Mouse (Mus musculus): Measurements from ENCODE around the gene Taok3. TPM values are rescaled to one million over a fixed set of nuclear protein-coding genes. Genes with fewer than 3 reads are reported as not detected.

Taok3 gene
- total RNA-seq, 2 experiments from 2014 or later = 13.7 to 14.7 TPM

- no peak for DNase-seq (ENCODE audit: low spot score in 2 of 2)
These were observed 3.3 kb upstream of the Taok3 start for GRCm38 (mm10) chr5:117116660-117117059.

GRCm38 (mm10) chr5:117117241-117117640, 2.7 kb upstream of the Taok3 start:
- no peak for DNase-seq (ENCODE audit: low spot score in 2 of 2)

- no peak for DNase-seq (ENCODE audit: low spot score in 2 of 2)
These were observed 2.2 kb upstream of the Taok3 start for GRCm38 (mm10) chr5:117117716-117118115.

- DNase-seq (ENCODE audit: low spot score in 2 of 2) = no peak
These were observed 1.7 kb upstream of the Taok3 start for GRCm38 (mm10) chr5:117118220-117118619.

- no peak for DNase-seq (ENCODE audit: low spot score in 2 of 2)
These were observed 1.1 kb upstream of the Taok3 start for GRCm38 (mm10) chr5:117118850-117119249.

- no peak for DNase-seq (ENCODE audit: low spot score in 2 of 2)
These were observed 849 bp downstream of the Taok3 start for GRCm38 (mm10) chr5:117120489-117121466.

- no peak for DNase-seq (ENCODE audit: low spot score in 2 of 2)
These were observed 1.7 kb downstream of the Taok3 start for GRCm38 (mm10) chr5:117121657-117122056.

- DNase-seq (ENCODE audit: low spot score in 2 of 2) = no peak
These were observed 3.2 kb downstream of the Taok3 start for GRCm38 (mm10) chr5:117123102-117123501.

- DNase-seq (ENCODE audit: low spot score in 2 of 2) = no peak
These were observed 3.9 kb downstream of the Taok3 start for GRCm38 (mm10) chr5:117123840-117124239.

GRCm38 (mm10) chr5:117125482-117126346, 5.8 kb downstream of the Taok3 start:
- DNase-seq (ENCODE audit: low spot score in 2 of 2) = no peak

GRCm38 (mm10) chr5:117127051-117127450, 7.1 kb downstream of the Taok3 start:
- DNase-seq (ENCODE audit: low spot score in 2 of 2) = no peak

GRCm38 (mm10) chr5:117130726-117131125, 10.8 kb downstream of the Taok3 start:
- DNase-seq (ENCODE audit: low spot score in 2 of 2) = no peak

GRCm38 (mm10) chr5:117133446-117134065, 13.6 kb downstream of the Taok3 start:
- no peak for DNase-seq (ENCODE audit: low spot score in 2 of 2)

- no peak for DNase-seq (ENCODE audit: low spot score in 2 of 2)
These were observed 14.3 kb downstream of the Taok3 start for GRCm38 (mm10) chr5:117134066-117134888.

GRCm38 (mm10) chr5:117134889-117135456, 15.0 kb downstream of the Taok3 start:
- DNase-seq (ENCODE audit: low spot score in 2 of 2) = no peak

GRCm38 (mm10) chr5:117135869-117136268, 15.9 kb downstream of the Taok3 start:
- peak in 1 of 2 experiments; percentile 37 for DNase-seq (ENCODE audit: low spot score in 2 of 2)

GRCm38 (mm10) chr5:117136570-117136969, 16.6 kb downstream of the Taok3 start:
- DNase-seq (ENCODE audit: low spot score in 2 of 2) = no peak

- DNase-seq (ENCODE audit: low spot score in 2 of 2) = no peak
These were observed 17.1 kb downstream of the Taok3 start for GRCm38 (mm10) chr5:117137011-117137410.

GRCm38 (mm10) chr5:117137594-117137993, 17.7 kb downstream of the Taok3 start:
- no peak for DNase-seq (ENCODE audit: low spot score in 2 of 2)

Data from gastrocnemius, postnatal 4 days (tissue).